18 mouse cellular contexts compared by ENCODE assay signal in the genomic region with DNA sequence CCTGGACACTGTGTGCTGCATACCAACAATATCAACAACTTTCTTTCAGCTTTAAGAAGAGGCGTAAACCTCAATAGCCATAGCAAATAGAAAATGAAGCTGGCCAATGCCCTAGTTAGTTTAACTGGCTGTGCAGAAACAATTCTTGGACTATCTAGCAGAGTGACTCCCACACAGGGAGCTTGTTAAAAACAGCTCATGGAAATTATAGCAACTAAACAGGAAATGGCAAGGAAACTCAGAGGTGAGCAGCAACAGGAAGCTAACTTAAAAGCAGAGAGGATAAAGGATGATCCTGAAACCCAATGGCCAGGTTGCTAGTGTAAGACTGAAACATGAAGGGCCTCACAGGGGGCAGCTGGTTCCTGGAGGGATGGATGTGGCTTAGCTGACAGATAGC.
"Had no signal": no experiment of that assay in that cellular context is flagged by ENCODE, and none has a peak within 500 bp of the region (broad histone marks: within the 10 kb centered on the region; RNA-seq: fewer than 3 reads in every experiment).

No protein-coding gene starts in this region.

- H3K27me3 ChIP-seq: lung, embryonic 15.5 days; megakaryocyte, embryonic 14.5 days; midbrain, embryonic 13.5 days; midbrain, embryonic 15.5 days; neural tube, embryonic 12.5 days had no signal

- H3K27ac ChIP-seq: lung, embryonic 15.5 days; macrophage; midbrain, embryonic 13.5 days; midbrain, embryonic 15.5 days; neural tube, embryonic 12.5 days had no signal

- H3K4me3 ChIP-seq: lung, embryonic 15.5 days; megakaryocyte, embryonic 14.5 days; midbrain, embryonic 13.5 days; midbrain, embryonic 15.5 days; neural tube, embryonic 12.5 days had no signal

- ATAC-seq: liver, postnatal 0 days; lung, postnatal 0 days; midbrain, embryonic 13.5 days; midbrain, embryonic 15.5 days had no signal

- H3K4me1 ChIP-seq: lung, embryonic 15.5 days; midbrain, embryonic 13.5 days; midbrain, embryonic 15.5 days; neural tube, embryonic 12.5 days had no signal

- H3K9me3 ChIP-seq: lung, embryonic 15.5 days; megakaryocyte, embryonic 14.5 days; midbrain, embryonic 13.5 days; midbrain, embryonic 15.5 days; neural tube, embryonic 12.5 days had no signal

- H3K36me3 ChIP-seq: midbrain, embryonic 13.5 days; neural tube, embryonic 12.5 days had no signal

- H3K4me2 ChIP-seq: lung, embryonic 15.5 days; midbrain, embryonic 11.5 days; midbrain, embryonic 13.5 days; midbrain, embryonic 15.5 days; neural tube, embryonic 12.5 days had no signal

- DNase-seq: liver, postnatal 0 days; lung, adult 2 months; lung, postnatal 14 days; lung, postnatal 36 days; right cerebral cortex, postnatal 25 days; right cerebral cortex, postnatal 4 days; spleen, adult 18-20 months; thymus, adult 18-20 months; thymus, postnatal 14 days; thymus, postnatal 36 days had no signal

- H3K9ac ChIP-seq: liver, postnatal 0 days; lung, embryonic 15.5 days; midbrain, embryonic 13.5 days; midbrain, embryonic 15.5 days; neural tube, embryonic 12.5 days had no signal
